Mouse (Mus musculus) G1E (cell line): Measurements from ENCODE around the gene Insig2.

Source experiments
- CTCF ChIP-seq: IDR thresholded peaks from 2 replicates; pipeline ENCODE4 v1.5.1; 2012; ENCODE audit warnings: low read depth, low read length, inconsistent platforms, mixed read lengths
- GATA1 ChIP-seq: IDR thresholded peaks from 2 replicates; pipeline ENCODE4 v1.6.1; 2012; ENCODE audit warnings: borderline replicate concordance, low read length, inconsistent platforms, mixed read lengths

GRCm38 (mm10) chr1:121296717-121297255, 35.6 kb downstream of the Insig2 start:
- TF ChIP-seq CTCF (no peak), GATA1 (no peak)
